Mouse (Mus musculus) lung, postnatal 0 days (tissue): ENCODE results near the gene Lurap1l. TPM values are rescaled to one million over a fixed set of nuclear protein-coding genes. Genes with fewer than 3 reads are reported as not detected.
A peak's percentile ranks its signal among the peaks of the same experiment; 100 is the strongest.

Experiments used
- ATAC-seq: fragments of 200-750 bp; cut with Nextera tagmentation; 2 replicates; pipeline ENCODE4 v1.8.0; 2017; ENCODE audit warnings: moderate library complexity
- DNase-seq: peaks from one replicate; pipeline ENCODE4 v3.0.0-alpha.2; 2016; ENCODE audit warnings: low spot score
- H3K27ac ChIP-seq: fragments of 300-500 bp; sonication (generic); 2 replicates; pipeline ENCODE4 v1.5.1; 2014; ENCODE audit warnings: antibody characterized with exemption, mild to moderate bottlenecking, low read length, mixed read lengths
- H3K27me3 ChIP-seq: fragments of 300-500 bp; sonication (generic); replicated peaks from 2 replicates; pipeline ENCODE4 v1.6.1; 2014; ENCODE audit warnings: low read length, mixed read lengths; ENCODE audit not compliant: insufficient read depth
- H3K36me3 ChIP-seq: fragments of 300-500 bp; sonication (generic); 2 replicates; pipeline ENCODE4 v1.6.1; 2014; ENCODE audit warnings: low read length, mixed read lengths; ENCODE audit not compliant: insufficient read depth
- H3K4me1 ChIP-seq: fragments of 300-500 bp; sonication (generic); 2 replicates; pipeline ENCODE4 v1.6.1; 2014; ENCODE audit warnings: antibody characterized with exemption, low read depth, low read length, mixed read lengths; ENCODE audit not compliant: insufficient read depth
- H3K4me2 ChIP-seq: fragments of 300-500 bp; sonication (generic); replicated peaks from 2 replicates; pipeline ENCODE4 v1.6.1; 2014; ENCODE audit warnings: low read depth, mild to moderate bottlenecking, low read length, moderate library complexity, mixed read lengths
- H3K4me3 ChIP-seq: fragments of 300-500 bp; sonication (generic); 2 replicates; pipeline ENCODE4 v1.5.1; 2014; ENCODE audit warnings: low read depth, low read length
- H3K9ac ChIP-seq: fragments of 300-500 bp; sonication (generic); replicated peaks from 2 replicates; pipeline ENCODE4 v1.6.1; 2014; ENCODE audit warnings: low read depth, mild to moderate bottlenecking
- H3K9me3 ChIP-seq: fragments of 300-500 bp; sonication (generic); 2 replicates; pipeline ENCODE4 v1.6.1; 2016; ENCODE audit warnings: low read length, mixed read lengths
- CTCF ChIP-seq: IDR thresholded peaks from 2 replicates; pipeline ENCODE4 v1.5.1; 2016; ENCODE audit warnings: antibody characterized with exemption, mild to moderate bottlenecking
- EP300 ChIP-seq: IDR thresholded peaks from 2 replicates; pipeline ENCODE4 v1.6.1; 2016; ENCODE audit warnings: antibody characterized with exemption, mild to moderate bottlenecking, control low read depth
- WGBS: fragments of 180-500 bp; shearing (Covaris S2); extraction: QIAGEN DNeasy Blood & Tissue Kit; methylation state at CpG from one replicate; pipeline ENCODE4 v1.1.7; 2014; 5-methylcytosine and 5-hydroxymethylcytosine counted together
- polyA plus RNA-seq: library from polyadenylated mRNA; unstranded; fragments of >200 nt; fragmentation: Nextera tagmentation; extraction: Ambion mirVana; gene quantifications from 2 replicates; pipeline ENCODE4 v1.2.1, GENCODE M21; 2015

Gene Lurap1l
- polyA plus RNA-seq, result 48.0 and 48.3 TPM in 2 replicates

GRCm38 (mm10) chr4:80910481-80910870 is at the start of gene Lurap1l:
Lurap1l (plus strand) TSS chr4:80910646.
- DNase-seq (peak; percentile 83), ATAC-seq (peak; percentile 55)
- Histone ChIP-seq H3K9me3 (no peaks in the 10 kb centered on the region), H3K4me1 (peaks cover 2% of the 10 kb centered on the region; the same call in 1 of the 2 replicates), H3K9ac (peak within 1 kb of the TSS; percentile 63), H3K36me3 (no peaks in the 10 kb centered on the region), H3K4me2 (peak within 1 kb of the TSS; percentile 83), H3K4me3 (peak within 1 kb of the TSS; percentile 71), H3K27me3 (no peaks in the 10 kb centered on the region), H3K27ac (peak within 1 kb of the TSS; percentile 89)
- TF ChIP-seq EP300, result no peak
- no peak for TF ChIP-seq CTCF
- 0% methylated on average over 10 of the region's 10 CpGs for WGBS

- no peak overlapping the region for H3K4me3 ChIP-seq
- peaks cover 4% of the 10 kb centered on the region; the same call in 1 of the 2 replicates for H3K4me1 ChIP-seq
- no peaks in the 10 kb centered on the region for H3K36me3 ChIP-seq
- no peak overlapping the region for H3K9ac ChIP-seq
- ATAC-seq (no peak), DNase-seq (no peak)
- H3K27me3 ChIP-seq, result no peaks in the 10 kb centered on the region
- no peaks in the 10 kb centered on the region for H3K9me3 ChIP-seq
- TF ChIP-seq EP300 (no peak), CTCF (no peak)
- H3K27ac ChIP-seq, result no peak overlapping the region
- 81% methylated on average over 9 of the region's 9 CpGs for WGBS
- no peak overlapping the region for H3K4me2 ChIP-seq
Observed at GRCm38 (mm10) chr4:80862962-80863361, 47.5 kb upstream of the Lurap1l start.

GRCm38 (mm10) chr4:80863906-80864305 is 46.5 kb upstream of the Lurap1l start:
- DNase-seq (no peak), ATAC-seq (no peak)
- Histone ChIP-seq H3K27ac (no peak overlapping the region), H3K9me3 (no peaks in the 10 kb centered on the region), H3K4me2 (no peak overlapping the region), H3K9ac (no peak overlapping the region), H3K4me3 (no peak overlapping the region), H3K4me1 (peaks cover 4% of the 10 kb centered on the region; the same call in 1 of the 2 replicates), H3K27me3 (no peaks in the 10 kb centered on the region), H3K36me3 (no peaks in the 10 kb centered on the region)
- WGBS, result 48% methylated on average over 7 of the region's 7 CpGs
- TF ChIP-seq EP300, result no peak
- no peak for TF ChIP-seq CTCF

- DNase-seq, result peak; percentile 37
Observed at GRCm38 (mm10) chr4:80864511-80864922, 45.9 kb upstream of the Lurap1l start.

GRCm38 (mm10) chr4:80866065-80866464 is 44.4 kb upstream of the Lurap1l start:
- H3K9ac ChIP-seq, result no peak overlapping the region
- DNase-seq, result peak; percentile 49
- no peaks in the 10 kb centered on the region for H3K9me3 ChIP-seq
- H3K27ac ChIP-seq, result no peak overlapping the region
- no peaks in the 10 kb centered on the region for H3K36me3 ChIP-seq
- H3K4me1 ChIP-seq, result peaks cover 4% of the 10 kb centered on the region; the same call in 1 of the 2 replicates
- H3K4me3 ChIP-seq, result no peak overlapping the region
- ATAC-seq, result 0 out of 2 replicates have a peak, but pooled peaks have one; percentile 33
- H3K4me2 ChIP-seq, result no peak overlapping the region
- H3K27me3 ChIP-seq, result no peaks in the 10 kb centered on the region
- WGBS, result 8% methylated on average over 5 of the region's 5 CpGs
- TF ChIP-seq EP300 (no peak), CTCF (peak; percentile 76)

More at GRCm38 (mm10) chr4:80864511-80864922, 45.9 kb upstream of the Lurap1l start:
- 1% methylated on average over 17 of the region's 17 CpGs for WGBS
- Histone ChIP-seq H3K4me1 (peaks cover 4% of the 10 kb centered on the region; the same call in 1 of the 2 replicates), H3K36me3 (no peaks in the 10 kb centered on the region), H3K9me3 (no peaks in the 10 kb centered on the region), H3K9ac (no peak overlapping the region), H3K27me3 (no peaks in the 10 kb centered on the region), H3K4me3 (0 out of 2 replicates have a peak overlapping the region, but pooled peaks have one; percentile 14), H3K27ac (no peak overlapping the region), H3K4me2 (peak overlapping the region; percentile 54)
- TF ChIP-seq CTCF (peak; percentile 16; the same call in 1 of the 2 replicates), EP300 (no peak)
- ATAC-seq, result no peak; the same call in 1 of the 2 replicates

GRCm38 (mm10) chr4:80869598-80869997 is 40.8 kb upstream of the Lurap1l start:
- DNase-seq, result no peak
- Histone ChIP-seq H3K9ac (no peak overlapping the region), H3K4me3 (no peak overlapping the region), H3K4me2 (no peak overlapping the region), H3K9me3 (no peaks in the 10 kb centered on the region), H3K36me3 (no peaks in the 10 kb centered on the region), H3K4me1 (peaks cover under 1% of the 10 kb centered on the region; the same call in 1 of the 2 replicates), H3K27me3 (no peaks in the 10 kb centered on the region), H3K27ac (no peak overlapping the region)
- no peak for ATAC-seq
- WGBS, result 40% methylated on average over 2 of the region's 2 CpGs
- TF ChIP-seq EP300, result no peak
- TF ChIP-seq CTCF, result peak; percentile 20
